ENCODE assay signal across 33 mouse cellular contexts in the genomic region with DNA sequence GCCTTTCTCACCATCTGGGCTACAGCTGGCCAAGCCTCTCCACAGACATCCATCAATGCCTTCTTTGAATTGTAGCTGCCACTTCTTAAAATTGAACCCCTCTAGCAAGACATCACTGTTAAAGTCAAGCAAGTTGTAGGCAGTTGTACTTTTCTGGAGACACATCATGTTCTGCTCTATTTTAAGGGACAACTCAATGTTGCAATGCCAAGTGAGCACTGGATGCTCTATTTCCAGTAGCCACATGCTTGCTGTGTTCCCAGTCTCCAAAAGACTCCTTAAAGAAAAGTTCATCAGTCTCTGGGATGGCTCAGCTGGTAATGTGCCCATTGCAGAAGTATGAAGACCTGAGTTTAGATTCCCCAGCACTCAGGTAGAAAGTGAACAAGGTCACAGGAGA. TPM values are rescaled to one million over a fixed set of nuclear protein-coding genes. Genes with fewer than 3 reads are reported as not detected.
"Had no signal": no experiment of that assay in that cellular context is flagged by ENCODE, and none has a peak within 500 bp of the region (broad histone marks: within the 10 kb centered on the region; RNA-seq: fewer than 3 reads in every experiment).

No protein-coding gene starts in this region.

- H3K4me2 ChIP-seq: limb, embryonic 15.5 days; liver, embryonic 11.5 days; lung, embryonic 14.5 days; midbrain, embryonic 13.5 days; neural tube, embryonic 13.5 days had no signal

- DNase-seq: kidney, adult 2 months; kidney, postnatal 25 days; layer of hippocampus, adult 9-11 months; liver, postnatal 0 days; lung, embryonic 14.5 days; lung, postnatal 36 days; retina, postnatal 1 day; right cerebral cortex, postnatal 14 days; right cerebral cortex, postnatal 4 days; thymus, postnatal 25 days had no signal

- H3K4me1 ChIP-seq: limb, embryonic 15.5 days; megakaryocyte, embryonic 14.5 days; midbrain, embryonic 10.5 days; midbrain, embryonic 13.5 days; neural tube, embryonic 13.5 days had no signal

- H3K9ac ChIP-seq: limb, embryonic 15.5 days; liver, embryonic 14.5 days; liver, postnatal 0 days; lung, embryonic 14.5 days; midbrain, embryonic 13.5 days; neural tube, embryonic 13.5 days had no signal

- H3K36me3 ChIP-seq: limb, embryonic 15.5 days; midbrain, embryonic 10.5 days; midbrain, embryonic 13.5 days; neural tube, embryonic 13.5 days had no signal

- H3K27ac ChIP-seq: kidney, postnatal 0 days; layer of hippocampus, adult 2 months; limb, embryonic 15.5 days; liver, embryonic 14.5 days; midbrain, embryonic 10.5 days; midbrain, embryonic 13.5 days; neural tube, embryonic 13.5 days; stomach, postnatal 0 days had no signal

- H3K9me3 ChIP-seq: limb, embryonic 15.5 days; megakaryocyte, embryonic 14.5 days; midbrain, embryonic 10.5 days; midbrain, embryonic 13.5 days; neural tube, embryonic 13.5 days had no signal

- H3K4me3 ChIP-seq: layer of hippocampus, adult 2 months; limb, embryonic 15.5 days; megakaryocyte, embryonic 14.5 days; midbrain, embryonic 10.5 days; midbrain, embryonic 13.5 days; myocyte; neural tube, embryonic 13.5 days had no signal

- ATAC-seq: liver, postnatal 0 days; lung, postnatal 0 days; midbrain, embryonic 13.5 days; midbrain, embryonic 16.5 days had no signal

- H3K27me3 ChIP-seq: limb, embryonic 15.5 days; megakaryocyte, embryonic 14.5 days; midbrain, embryonic 13.5 days; neural tube, embryonic 13.5 days had no signal

RNA-seq across cellular contexts. Expression of a gene that starts 3.5 kb away (rescaled TPM):
- total RNA-seq: layer of hippocampus, adult 2 months; layer of hippocampus, postnatal 25 days; left cerebral cortex, adult 18-20 months; left cerebral cortex, postnatal 25 days; monocyte, adult 5-6 weeks; neutrophil, adult 5-6 weeks had no signal
- polyA plus RNA-seq: kidney, adult 2 months; kidney, embryonic 14.5 days; kidney, postnatal 0 days; large intestine, adult 2 months; limb, embryonic 11.5 days; limb, embryonic 15.5 days; liver, embryonic 11.5 days; liver, embryonic 14.5 days; liver, postnatal 0 days; lung, embryonic 14.5 days; lung, postnatal 0 days; midbrain, embryonic 10.5 days; midbrain, embryonic 13.5 days; midbrain, embryonic 16.5 days; myocyte; neural tube, embryonic 13.5 days; stomach, embryonic 14.5 days; stomach, postnatal 0 days; thymus, postnatal 0 days had no signal

RNA-seq across cellular contexts. Expression of a gene that starts 14.0 kb away (rescaled TPM):
- total RNA-seq: layer of hippocampus, adult 2 months; layer of hippocampus, postnatal 25 days; left cerebral cortex, adult 18-20 months; left cerebral cortex, postnatal 25 days; monocyte, adult 5-6 weeks; neutrophil, adult 5-6 weeks had no signal
- polyA plus RNA-seq: kidney, adult 2 months; kidney, embryonic 14.5 days; kidney, postnatal 0 days; large intestine, adult 2 months; limb, embryonic 11.5 days; limb, embryonic 15.5 days; liver, embryonic 11.5 days; liver, embryonic 14.5 days; liver, postnatal 0 days; lung, embryonic 14.5 days; lung, postnatal 0 days; midbrain, embryonic 10.5 days; midbrain, embryonic 13.5 days; midbrain, embryonic 16.5 days; stomach, embryonic 14.5 days; stomach, postnatal 0 days; thymus, postnatal 0 days had no signal

RNA-seq across cellular contexts. Expression of a gene that starts 26.7 kb away (rescaled TPM):
- total RNA-seq: layer of hippocampus, adult 2 months; layer of hippocampus, postnatal 25 days; left cerebral cortex, adult 18-20 months; left cerebral cortex, postnatal 25 days; monocyte, adult 5-6 weeks; neutrophil, adult 5-6 weeks had no signal
- polyA plus RNA-seq: kidney, adult 2 months; kidney, embryonic 14.5 days; kidney, postnatal 0 days; large intestine, adult 2 months; limb, embryonic 11.5 days; limb, embryonic 15.5 days; liver, embryonic 11.5 days; liver, embryonic 14.5 days; liver, postnatal 0 days; lung, embryonic 14.5 days; lung, postnatal 0 days; midbrain, embryonic 10.5 days; midbrain, embryonic 13.5 days; midbrain, embryonic 16.5 days; myocyte; neural tube, embryonic 13.5 days; stomach, embryonic 14.5 days; stomach, postnatal 0 days; thymus, postnatal 0 days had no signal
